Mouse (Mus musculus): ENCODE data around the gene Ccdc148. TPM values are rescaled to one million over a fixed set of nuclear protein-coding genes. Genes with fewer than 3 reads are reported as not detected.

The Ccdc148 gene
- total RNA-seq, 2 experiments from 2014 or later: 2.8 to 3.3 TPM

DNA sequence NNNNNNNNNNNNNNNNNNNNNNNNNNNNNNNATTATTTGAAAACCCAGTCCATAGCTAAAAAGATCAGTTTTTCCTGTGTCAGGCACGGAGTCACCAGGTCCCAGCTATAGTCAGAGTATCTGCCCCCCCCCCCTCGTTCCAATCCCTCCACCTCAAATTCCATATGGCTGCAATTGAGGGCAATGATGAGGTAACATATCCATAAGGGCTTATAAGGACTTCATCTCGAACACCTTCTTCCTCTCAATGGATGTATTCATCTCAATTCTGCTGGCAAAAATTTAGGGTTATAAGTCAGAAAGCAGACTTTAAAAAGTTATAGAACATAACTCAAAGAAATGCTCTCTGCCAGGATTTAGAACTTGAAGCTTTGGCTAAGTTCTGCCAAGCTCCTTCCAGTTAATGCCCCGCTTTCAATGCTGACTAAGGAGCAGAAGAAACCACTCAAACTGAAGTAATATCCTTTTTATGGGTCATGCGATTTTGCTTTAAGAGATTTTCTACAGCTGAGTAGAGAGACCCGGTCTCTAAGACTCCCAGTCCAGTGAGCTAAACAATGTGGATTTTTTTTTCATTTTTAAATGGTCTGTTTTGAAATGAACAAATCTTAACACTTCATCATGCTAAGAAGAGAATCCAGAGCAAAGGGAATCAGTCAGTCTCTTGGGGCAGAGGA lies 111.6 kb downstream of the Ccdc148 start:
- DNase-seq: no peak

DNA sequence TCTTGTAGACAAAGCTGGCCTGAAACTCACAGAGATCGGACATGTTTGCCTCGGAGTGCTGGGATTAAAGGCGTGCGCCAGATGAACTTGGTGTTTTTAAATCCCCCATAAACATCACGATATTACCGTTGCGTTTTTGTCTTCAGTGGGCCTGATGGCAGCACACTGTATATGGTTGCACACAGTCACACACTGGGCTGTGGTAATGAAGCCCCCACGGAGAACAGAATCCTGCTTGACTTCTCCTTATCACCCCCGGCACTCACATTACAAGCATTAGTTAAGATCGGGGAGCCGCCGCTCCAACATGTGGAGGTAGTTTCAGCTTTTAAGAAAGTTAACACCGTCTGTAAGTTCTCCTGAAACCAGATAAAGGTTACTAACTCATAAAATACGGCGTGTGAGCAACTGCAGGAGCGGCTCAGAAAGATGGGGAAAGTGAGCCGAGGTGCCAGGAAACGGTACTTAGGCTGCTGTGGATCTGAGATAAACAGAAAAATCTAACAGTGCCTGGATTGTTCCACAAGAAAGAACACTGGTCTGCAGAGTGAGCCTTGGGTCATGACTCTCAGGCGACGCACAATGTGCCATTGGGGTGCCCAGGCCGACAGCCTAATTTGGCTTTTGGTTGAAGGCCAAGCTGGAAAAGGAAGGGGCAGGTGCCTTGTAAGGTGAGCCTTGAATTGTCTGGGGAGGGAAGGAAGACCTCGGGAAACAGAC lies 117.0 kb downstream of the Ccdc148 start:
- DNase-seq: no peak

GRCm38 (mm10) chr2:59042616-59043015 lies 117.9 kb downstream of the Ccdc148 start:
- DNase-seq: peak; percentile 24

GRCm38 (mm10) chr2:59036433-59036832 lies 124.0 kb downstream of the Ccdc148 start:
- no peak for DNase-seq

- DNase-seq: no peak
Measured at GRCm38 (mm10) chr2:59035206-59035605, 125.3 kb downstream of the Ccdc148 start.

DNA sequence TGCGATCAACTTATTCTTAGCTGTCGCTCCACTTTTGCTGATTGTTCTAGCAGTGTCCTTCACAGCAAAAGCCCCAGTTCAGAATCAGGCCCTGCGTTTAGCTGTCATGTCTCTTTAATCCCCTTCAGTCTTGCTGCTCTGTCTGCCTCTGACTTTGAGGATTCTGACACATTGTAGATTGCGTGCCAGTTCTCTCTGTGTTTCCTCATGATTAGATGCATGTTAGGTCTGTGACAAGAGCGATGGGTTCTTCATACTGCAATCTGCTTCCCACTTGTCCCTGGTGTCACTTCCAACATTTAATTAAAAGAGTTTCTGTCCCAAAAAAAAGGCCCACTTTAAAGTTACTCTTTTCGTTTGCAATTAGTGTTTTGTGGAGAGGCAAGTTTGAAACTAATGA lies 126.2 kb downstream of the Ccdc148 start:
- no peak for DNase-seq

DNA sequence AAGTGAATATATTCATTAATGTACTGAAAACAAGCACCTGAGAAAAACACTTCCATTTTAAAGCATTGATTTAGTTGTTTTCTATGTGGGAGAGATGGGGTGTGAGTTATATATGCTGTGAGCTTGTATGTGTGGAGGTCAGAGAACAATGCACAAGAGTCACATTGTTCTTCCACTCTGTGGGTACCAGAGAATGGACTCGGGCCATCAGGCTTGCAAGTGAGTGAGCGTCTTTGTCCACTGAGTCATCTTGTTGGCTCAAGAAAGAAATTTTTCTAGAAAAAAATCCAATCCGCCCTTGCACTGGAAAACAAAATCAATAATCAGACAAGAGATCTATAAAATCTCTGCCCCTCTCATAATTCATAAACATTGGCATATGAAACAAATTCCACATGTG lies 135.9 kb downstream of the Ccdc148 start:
- DNase-seq: no peak

DNA sequence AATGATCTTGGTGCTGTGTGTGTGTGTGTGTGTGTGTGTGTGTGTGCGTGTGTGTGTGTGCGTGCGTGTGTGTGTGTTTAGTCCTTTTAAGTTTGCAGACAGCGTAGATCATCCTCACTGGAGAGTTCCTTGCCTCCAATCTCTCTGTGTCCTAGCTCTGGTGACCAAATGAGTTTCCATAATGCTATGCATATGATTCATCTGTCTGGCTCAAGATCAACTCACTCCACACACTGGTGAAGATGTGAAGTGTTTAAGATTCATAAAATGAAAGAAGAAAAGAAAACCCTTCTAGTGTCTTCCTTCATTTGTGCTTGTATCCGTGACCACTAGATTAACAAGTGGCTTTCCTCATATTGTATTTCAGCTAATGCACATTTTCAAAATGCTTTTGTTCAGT lies 153.1 kb downstream of the Ccdc148 start:
- DNase-seq: no peak

GRCm38 (mm10) chr2:59006567-59007340 lies 153.7 kb downstream of the Ccdc148 start:
- no peak for DNase-seq

- DNase-seq: no peak
Measured at GRCm38 (mm10) chr2:58997151-58997550, 163.3 kb downstream of the Ccdc148 start.

GRCm38 (mm10) chr2:58992431-58993191 lies 167.9 kb downstream of the Ccdc148 start:
- peak; percentile 50 for DNase-seq

GRCm38 (mm10) chr2:58978095-58978494 lies 182.4 kb downstream of the Ccdc148 start:
- DNase-seq: no peak

DNA sequence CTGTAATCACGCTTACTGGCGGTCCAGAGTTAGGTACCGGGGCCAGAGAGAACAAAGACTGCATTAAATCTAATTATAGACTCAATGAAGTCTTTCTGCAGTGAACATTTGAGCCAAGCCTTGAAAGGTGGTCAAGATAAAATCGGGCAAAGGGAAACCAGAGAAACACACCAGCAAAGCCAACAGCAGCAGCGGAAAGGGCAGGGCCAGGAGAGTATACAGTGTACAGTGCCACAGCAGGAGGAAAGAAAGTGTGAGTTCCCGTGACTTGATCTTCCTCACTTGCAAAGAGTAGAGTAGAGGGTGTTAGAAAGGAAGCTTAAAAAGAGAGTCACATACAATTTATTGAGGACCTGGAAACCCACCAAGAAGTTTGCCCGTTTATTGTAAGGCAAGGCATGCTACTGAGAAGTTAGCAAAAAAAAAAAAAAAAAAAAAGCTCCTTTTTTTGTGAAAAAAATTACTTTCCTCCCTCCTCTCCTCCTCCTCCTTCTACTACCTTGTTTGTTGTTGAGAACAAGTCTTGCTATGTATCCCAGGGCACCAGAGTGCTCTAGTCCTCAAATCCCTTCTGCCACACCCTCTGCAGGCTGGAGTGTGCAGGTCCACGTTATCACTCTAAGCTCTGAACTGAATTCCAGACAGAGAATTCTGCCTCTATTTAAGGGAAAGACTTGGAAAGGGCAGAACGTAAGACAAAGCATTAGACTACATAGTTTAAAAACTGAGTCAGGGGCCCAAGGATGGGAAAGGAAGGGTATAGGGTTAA lies 188.8 kb downstream of the Ccdc148 start:
- peak; percentile 11 for DNase-seq

DNA sequence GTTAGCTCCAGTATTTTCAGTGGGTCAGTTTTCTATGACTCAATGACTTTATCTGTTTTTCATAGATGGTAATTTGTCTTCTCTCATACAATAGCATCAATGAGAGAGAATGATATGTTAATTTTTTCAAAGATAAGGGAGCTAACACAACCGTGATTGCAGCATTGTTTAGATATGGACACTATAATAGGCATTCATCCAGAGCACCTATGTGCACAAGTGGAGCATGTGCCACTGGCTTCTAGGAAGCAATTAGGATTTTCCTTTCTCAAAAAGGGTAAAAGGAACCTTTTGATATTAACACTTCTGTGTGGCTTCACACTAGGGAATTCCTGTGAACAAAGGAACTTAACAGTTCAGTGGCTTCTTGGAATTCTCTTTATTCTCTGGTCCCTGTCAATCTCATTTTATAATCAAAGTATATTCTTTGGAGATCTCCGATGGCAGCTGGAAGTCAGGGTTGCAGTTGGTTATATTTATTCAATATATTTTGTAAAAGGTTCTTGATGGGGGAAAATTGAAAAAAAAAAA lies 203.6 kb downstream of the Ccdc148 start:
- DNase-seq: no peak

- DNase-seq: no peak
Measured at GRCm38 (mm10) chr2:58956351-58956750, 204.1 kb downstream of the Ccdc148 start.

GRCm38 (mm10) chr2:58952101-58952500 lies 208.4 kb downstream of the Ccdc148 start:
- DNase-seq: no peak

- DNase-seq: no peak
Measured at GRCm38 (mm10) chr2:58948796-58949195, 211.7 kb downstream of the Ccdc148 start.

DNA sequence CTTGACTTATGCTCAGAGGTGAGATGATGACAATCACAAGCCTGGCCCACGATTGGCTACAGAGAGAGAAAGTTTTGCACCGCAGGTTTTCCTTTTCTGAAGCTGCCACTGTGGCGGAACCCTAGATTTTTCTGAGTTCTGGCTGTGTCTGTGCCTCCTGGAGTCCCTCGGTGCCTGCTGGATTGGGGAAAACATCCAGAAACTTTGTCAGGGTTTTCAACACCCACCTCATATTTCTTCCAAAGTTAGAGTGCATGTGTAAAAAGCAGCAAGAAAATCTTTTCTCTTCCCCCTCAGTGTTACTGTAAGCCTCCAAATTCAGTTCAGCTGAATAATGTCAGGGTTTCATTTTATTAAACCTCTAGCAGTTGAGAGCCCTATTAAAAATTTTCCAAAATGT lies 219.1 kb downstream of the Ccdc148 start:
- DNase-seq: no peak

GRCm38 (mm10) chr2:58925551-58925950 lies 234.9 kb downstream of the Ccdc148 start:
- DNase-seq: no peak

- no peak for DNase-seq
Measured at GRCm38 (mm10) chr2:58918351-58918750, 242.1 kb downstream of the Ccdc148 start.

DNA sequence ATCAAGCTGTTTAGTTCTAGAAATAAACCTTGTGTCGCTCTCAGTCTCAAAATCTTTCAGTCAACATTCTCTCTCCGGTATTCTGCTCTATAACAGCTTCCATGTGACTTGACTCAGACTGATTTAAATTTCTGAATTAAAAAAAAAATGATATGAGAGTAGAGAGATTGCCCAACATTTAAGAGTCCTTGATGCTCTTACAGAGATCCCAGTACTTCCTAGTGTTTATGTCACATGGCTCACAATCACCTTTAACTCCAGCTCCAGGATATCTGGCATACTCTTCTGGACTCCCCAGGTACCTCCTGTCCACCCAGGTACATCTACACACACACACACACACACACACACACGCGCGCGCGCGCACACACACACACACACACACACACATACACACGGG lies 248.1 kb downstream of the Ccdc148 start:
- DNase-seq: no peak
